Mouse (Mus musculus): Measurements from ENCODE around the gene Caln1. TPM values are rescaled to one million over a fixed set of nuclear protein-coding genes. Genes with fewer than 3 reads are reported as not detected.

The Caln1 gene
- total RNA-seq, 1 experiment: not detected

DNA sequence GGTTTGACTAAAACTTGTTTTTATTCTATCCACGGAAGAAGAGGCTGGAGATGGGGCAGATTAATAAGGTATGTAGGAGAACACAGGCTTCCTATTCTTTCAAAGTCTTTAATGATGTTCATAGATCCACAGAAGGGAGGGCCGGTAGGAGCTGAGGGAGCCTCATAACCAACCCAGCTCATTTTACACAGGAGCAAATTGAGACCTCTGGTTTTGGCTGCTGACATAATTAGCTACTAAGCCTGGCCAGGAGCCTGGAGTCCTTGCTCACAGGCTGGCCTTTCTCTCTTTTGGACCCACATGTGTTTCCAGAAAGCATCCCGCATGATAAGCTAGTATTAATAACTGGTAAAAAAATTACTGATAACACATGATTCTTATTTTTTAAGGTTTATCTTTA lies 245.0 kb downstream of the Caln1 start:
- no peak overlapping the region for H3K27ac ChIP-seq (ENCODE audit: insufficient read depth, low read depth, low read length, poor library complexity, severe bottlenecking)

DNA sequence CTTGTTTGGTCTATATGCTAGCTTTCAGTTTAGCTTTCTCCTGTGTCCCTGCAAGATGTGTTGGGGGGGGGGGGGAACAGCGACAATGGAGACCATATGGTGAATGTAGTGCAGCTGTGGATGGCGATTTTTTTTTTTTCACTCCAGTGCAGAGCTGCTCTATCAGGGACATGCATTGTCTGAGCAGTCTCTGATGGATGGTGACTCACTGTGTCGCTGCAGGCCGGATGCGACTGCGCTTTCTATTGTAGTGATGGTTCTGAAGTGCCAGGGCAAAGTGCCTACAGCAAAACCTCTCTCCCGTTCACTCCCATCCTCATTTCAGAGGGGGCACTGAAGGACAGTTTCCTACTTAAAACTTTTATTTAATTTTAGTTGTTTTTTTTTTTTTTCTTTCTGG lies 250.8 kb downstream of the Caln1 start:
- Histone ChIP-seq H3K4me1 (ENCODE audit: control insufficient read depth in 2 of 2, insufficient read depth in 2 of 2, low read length in 2 of 2, poor library complexity in 1 of 2) (no peaks in the 10 kb centered on the region), H3K36me3 (ENCODE audit: control insufficient read depth, insufficient read depth, low read length, poor library complexity, severe bottlenecking) (no peaks in the 10 kb centered on the region), H3K9ac (ENCODE audit: insufficient read depth, low read depth, low read length, poor library complexity, severe bottlenecking) (no peak overlapping the region), H3K27ac (ENCODE audit: insufficient read depth, low read depth, low read length, poor library complexity, severe bottlenecking) (no peak overlapping the region), H3K4me3 (ENCODE audit: insufficient read depth in 1 of 2, low read depth in 1 of 2, low read length in 2 of 2, poor library complexity in 1 of 2, severe bottlenecking in 1 of 2) (no peak overlapping the region), H3K9me3 (ENCODE audit: control insufficient read depth, insufficient read depth, low read depth, low read length) (no peaks in the 10 kb centered on the region)
- TF ChIP-seq HCFC1 (IDR thresholded peaks at IDR 0.05; ENCODE audit: borderline replicate concordance, insufficient read depth, low read length) (no peak), ZC3H11A (IDR thresholded peaks at IDR 0.05; ENCODE audit: borderline replicate concordance, low read depth, low read length) (no peak)
- no peak for DNase-seq (ENCODE audit: low read depth, low spot score)
- in situ Hi-C loops (cut with MboI; ENCODE audit: low sequenced_read_pairs in 2 of 2, unreplicated experiment in 2 of 2): no loop called here

More for the DNA sequence above, 245.0 kb downstream of the Caln1 start:
- no peak for DNase-seq (ENCODE audit: low read depth, low spot score)
- Histone ChIP-seq H3K9me3 (ENCODE audit: control insufficient read depth, insufficient read depth, low read depth, low read length) (no peaks in the 10 kb centered on the region), H3K9ac (ENCODE audit: insufficient read depth, low read depth, low read length, poor library complexity, severe bottlenecking) (no peak overlapping the region), H3K36me3 (ENCODE audit: control insufficient read depth, insufficient read depth, low read length, poor library complexity, severe bottlenecking) (no peaks in the 10 kb centered on the region), H3K4me1 (ENCODE audit: control insufficient read depth in 2 of 2, insufficient read depth in 2 of 2, low read length in 2 of 2, poor library complexity in 1 of 2) (no peaks in the 10 kb centered on the region), H3K4me3 (ENCODE audit: insufficient read depth in 1 of 2, low read depth in 1 of 2, low read length in 2 of 2, poor library complexity in 1 of 2, severe bottlenecking in 1 of 2) (no peak overlapping the region)
- TF ChIP-seq ZNF384 (IDR thresholded peaks at IDR 0.05; ENCODE audit: low read depth, low read length): no peak
- TF ChIP-seq MAFK (IDR thresholded peaks at IDR 0.05; ENCODE audit: insufficient read depth, low read depth, low read length): no peak
- TF ChIP-seq HCFC1 (IDR thresholded peaks at IDR 0.05; ENCODE audit: borderline replicate concordance, insufficient read depth, low read length): no peak
- TF ChIP-seq CHD2 (IDR thresholded peaks at IDR 0.05; ENCODE audit: low read depth, low read length): no peak
- in situ Hi-C loops (cut with MboI; ENCODE audit: low sequenced_read_pairs in 2 of 2, unreplicated experiment in 2 of 2): no loop called here

DNA sequence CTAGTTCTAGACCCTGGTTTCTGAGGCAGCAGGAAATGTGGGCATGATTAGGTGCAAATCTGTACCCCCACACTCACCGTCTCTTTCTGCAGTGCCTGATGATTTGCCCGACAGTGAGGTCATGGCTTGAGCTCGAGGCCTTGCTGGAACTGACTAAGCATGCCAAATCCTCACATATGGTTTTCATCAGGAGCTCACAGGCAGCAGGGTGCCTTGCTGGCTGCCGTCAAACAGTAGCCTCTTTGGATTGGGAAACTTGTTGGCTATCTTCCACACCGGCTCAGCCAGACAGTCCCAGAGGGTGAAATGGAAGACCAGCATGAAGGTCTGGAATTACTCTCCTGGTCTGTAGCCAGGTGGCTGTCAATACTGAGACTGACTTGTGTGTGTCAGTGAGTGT lies 254.0 kb downstream of the Caln1 start:
- Histone ChIP-seq H3K27ac (ENCODE audit: insufficient read depth, low read depth, low read length, poor library complexity, severe bottlenecking) (no peak overlapping the region), H3K9me3 (ENCODE audit: control insufficient read depth, insufficient read depth, low read depth, low read length) (no peaks in the 10 kb centered on the region), H3K9ac (ENCODE audit: insufficient read depth, low read depth, low read length, poor library complexity, severe bottlenecking) (no peak overlapping the region), H3K36me3 (ENCODE audit: control insufficient read depth, insufficient read depth, low read length, poor library complexity, severe bottlenecking) (no peaks in the 10 kb centered on the region), H3K4me1 (ENCODE audit: control insufficient read depth in 2 of 2, insufficient read depth in 2 of 2, low read length in 2 of 2, poor library complexity in 1 of 2) (no peaks in the 10 kb centered on the region), H3K4me3 (ENCODE audit: insufficient read depth in 1 of 2, low read depth in 1 of 2, low read length in 2 of 2, poor library complexity in 1 of 2, severe bottlenecking in 1 of 2) (no peak overlapping the region)
- DNase-seq (ENCODE audit: low read depth, low spot score): no peak
- TF ChIP-seq MAFK (IDR thresholded peaks at IDR 0.05; ENCODE audit: insufficient read depth, low read depth, low read length): no peak
- TF ChIP-seq ZC3H11A (IDR thresholded peaks at IDR 0.05; ENCODE audit: borderline replicate concordance, low read depth, low read length): no peak
- no peak for TF ChIP-seq CHD2 (IDR thresholded peaks at IDR 0.05; ENCODE audit: low read depth, low read length)
- no peak for TF ChIP-seq HCFC1 (IDR thresholded peaks at IDR 0.05; ENCODE audit: borderline replicate concordance, insufficient read depth, low read length)
- no peak for TF ChIP-seq ZNF384 (IDR thresholded peaks at IDR 0.05; ENCODE audit: low read depth, low read length)
- in situ Hi-C loops (cut with MboI; ENCODE audit: low sequenced_read_pairs in 2 of 2, unreplicated experiment in 2 of 2): no loop called here

DNA sequence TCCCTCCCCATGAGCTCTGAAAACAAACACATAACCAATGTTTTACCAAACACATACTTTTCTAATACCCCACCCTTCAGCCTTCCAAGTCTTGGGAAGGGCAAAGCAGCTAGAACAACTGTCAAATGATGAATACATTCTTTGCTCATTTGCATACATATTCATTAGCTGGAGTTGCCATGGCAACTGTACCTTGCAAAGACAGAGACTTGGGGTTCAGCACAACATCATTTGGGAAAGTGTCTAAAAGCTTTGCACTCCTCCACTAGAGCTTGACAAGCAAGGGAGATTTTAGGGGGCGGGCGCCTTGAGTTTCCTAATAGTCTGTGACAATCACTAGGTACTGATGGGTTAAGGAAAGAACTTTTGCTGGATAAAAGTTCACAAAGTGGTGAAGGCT lies 258.5 kb downstream of the Caln1 start:
- no peak for TF ChIP-seq MAFK (IDR thresholded peaks at IDR 0.05; ENCODE audit: insufficient read depth, low read depth, low read length)
- TF ChIP-seq CHD2 (IDR thresholded peaks at IDR 0.05; ENCODE audit: low read depth, low read length): no peak
- no peak for TF ChIP-seq ZNF384 (IDR thresholded peaks at IDR 0.05; ENCODE audit: low read depth, low read length)
- TF ChIP-seq HCFC1 (IDR thresholded peaks at IDR 0.05; ENCODE audit: borderline replicate concordance, insufficient read depth, low read length): no peak
- no peak for TF ChIP-seq ZC3H11A (IDR thresholded peaks at IDR 0.05; ENCODE audit: borderline replicate concordance, low read depth, low read length)
- Histone ChIP-seq H3K9ac (ENCODE audit: insufficient read depth, low read depth, low read length, poor library complexity, severe bottlenecking) (no peak overlapping the region), H3K4me1 (ENCODE audit: control insufficient read depth in 2 of 2, insufficient read depth in 2 of 2, low read length in 2 of 2, poor library complexity in 1 of 2) (no peaks in the 10 kb centered on the region), H3K9me3 (ENCODE audit: control insufficient read depth, insufficient read depth, low read depth, low read length) (no peaks in the 10 kb centered on the region), H3K4me3 (ENCODE audit: insufficient read depth in 1 of 2, low read depth in 1 of 2, low read length in 2 of 2, poor library complexity in 1 of 2, severe bottlenecking in 1 of 2) (no peak overlapping the region), H3K27ac (ENCODE audit: insufficient read depth, low read depth, low read length, poor library complexity, severe bottlenecking) (no peak overlapping the region), H3K36me3 (ENCODE audit: control insufficient read depth, insufficient read depth, low read length, poor library complexity, severe bottlenecking) (no peaks in the 10 kb centered on the region)
- in situ Hi-C loops (cut with MboI; ENCODE audit: low sequenced_read_pairs in 2 of 2, unreplicated experiment in 2 of 2): no loop called here
- no peak for DNase-seq (ENCODE audit: low read depth, low spot score)

DNA sequence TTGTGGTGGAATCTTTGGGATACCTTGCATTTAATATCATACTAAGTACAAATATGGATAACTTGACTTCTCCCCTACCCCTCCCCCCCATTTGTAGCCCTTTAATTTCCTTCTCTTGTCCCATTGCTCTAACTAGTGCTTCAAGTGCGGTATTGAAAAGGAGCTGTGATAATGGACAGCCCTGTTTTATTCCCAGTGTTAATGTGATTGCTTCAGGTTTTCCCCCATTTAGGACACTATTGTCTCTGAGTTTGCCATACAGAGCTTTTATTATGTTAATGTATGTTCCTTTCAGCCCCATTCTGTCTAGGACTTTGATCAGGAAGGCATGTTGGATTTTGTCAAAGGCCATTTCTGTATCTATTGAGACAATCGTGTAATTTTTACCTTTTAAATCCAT lies 266.1 kb downstream of the Caln1 start:
- DNase-seq (ENCODE audit: low read depth, low spot score): peak; percentile 9
- TF ChIP-seq CHD2 (IDR thresholded peaks at IDR 0.05; ENCODE audit: low read depth, low read length): no peak
- no peak for TF ChIP-seq ZNF384 (IDR thresholded peaks at IDR 0.05; ENCODE audit: low read depth, low read length)
- no peak for TF ChIP-seq MAFK (IDR thresholded peaks at IDR 0.05; ENCODE audit: insufficient read depth, low read depth, low read length)
- TF ChIP-seq HCFC1 (IDR thresholded peaks at IDR 0.05; ENCODE audit: borderline replicate concordance, insufficient read depth, low read length): no peak
- no peak for TF ChIP-seq ZC3H11A (IDR thresholded peaks at IDR 0.05; ENCODE audit: borderline replicate concordance, low read depth, low read length)
- H3K9ac ChIP-seq (ENCODE audit: insufficient read depth, low read depth, low read length, poor library complexity, severe bottlenecking): no peak overlapping the region
- H3K36me3 ChIP-seq (ENCODE audit: control insufficient read depth, insufficient read depth, low read length, poor library complexity, severe bottlenecking): no peaks in the 10 kb centered on the region
- no peaks in the 10 kb centered on the region for H3K4me1 ChIP-seq (ENCODE audit: control insufficient read depth in 2 of 2, insufficient read depth in 2 of 2, low read length in 2 of 2, poor library complexity in 1 of 2)
- no peak overlapping the region for H3K4me3 ChIP-seq (ENCODE audit: insufficient read depth in 1 of 2, low read depth in 1 of 2, low read length in 2 of 2, poor library complexity in 1 of 2, severe bottlenecking in 1 of 2)
- in situ Hi-C loops (cut with MboI; ENCODE audit: low sequenced_read_pairs in 2 of 2, unreplicated experiment in 2 of 2): no loop called here
- no peak overlapping the region for H3K27ac ChIP-seq (ENCODE audit: insufficient read depth, low read depth, low read length, poor library complexity, severe bottlenecking)
- no peaks in the 10 kb centered on the region for H3K9me3 ChIP-seq (ENCODE audit: control insufficient read depth, insufficient read depth, low read depth, low read length)
